ENCODE assay signal across 8 mouse cellular contexts in genomic region chrX:38189552-38190457, GRCm38 (mm10). TPM values are rescaled to one million over a fixed set of nuclear protein-coding genes. Genes with fewer than 3 reads are reported as not detected.
DNase-seq lines count a peak whose midpoint lies in the region; ATAC-seq and TF ChIP-seq lines count a peak whose summit lies in the region.

TSS of gene Zbtb33 (plus strand) at chrX:38189793.

- peak within 1 kb of the TSS; percentile 84 for H3K9ac ChIP-seq in forebrain, embryonic 11.5 days (ENCODE audit: low read length)
- H3K9ac ChIP-seq in heart, embryonic 16.5 days (ENCODE audit: low read length): peak within 1 kb of the TSS; percentile 85
- peak within 1 kb of the TSS; percentile 85 for H3K9ac ChIP-seq in liver, embryonic 14.5 days (replicated peaks)
- peak within 1 kb of the TSS; percentile 60 for H3K9ac ChIP-seq in stomach, embryonic 15.5 days

- peaks cover 17% of the 10 kb centered on the region for H3K36me3 ChIP-seq in E14TG2a.4 (ENCODE audit: insufficient read depth, low read length)
- H3K36me3 ChIP-seq in forebrain, embryonic 11.5 days (ENCODE audit: control insufficient read depth, insufficient read depth, low read length): no peaks in the 10 kb centered on the region
- 0 out of 2 replicates have a peak, but pooled peaks cover 3% of the 10 kb centered on the region for H3K36me3 ChIP-seq in heart, embryonic 16.5 days (ENCODE audit: control insufficient read depth, insufficient read depth)
- no peaks in the 10 kb centered on the region for H3K36me3 ChIP-seq in liver, embryonic 14.5 days (replicated peaks; ENCODE audit: control insufficient read depth, insufficient read depth, low read depth)
- H3K36me3 ChIP-seq in stomach, embryonic 15.5 days: no peaks in the 10 kb centered on the region

- no peak for TF ChIP-seq CTCF in E14TG2a.4 (conservative IDR thresholded peaks at IDR 0.05; ENCODE audit: low read length)
- TF ChIP-seq CTCF in liver, embryonic 14.5 days (IDR thresholded peaks at IDR 0.05; ENCODE audit: low read depth): peak; percentile 88

- H3K9me3 ChIP-seq in E14TG2a.4 (ENCODE audit: low read length): no peaks in the 10 kb centered on the region
- no peaks in the 10 kb centered on the region for H3K9me3 ChIP-seq in forebrain, embryonic 11.5 days (ENCODE audit: control insufficient read depth, low read length)
- H3K9me3 ChIP-seq in heart, embryonic 16.5 days (replicated peaks; ENCODE audit: control insufficient read depth, low read length): no peaks in the 10 kb centered on the region
- H3K9me3 ChIP-seq in liver, embryonic 14.5 days (ENCODE audit: control insufficient read depth, low read length): no peaks in the 10 kb centered on the region
- no peaks in the 10 kb centered on the region for H3K9me3 ChIP-seq in stomach, embryonic 15.5 days

- ATAC-seq in forebrain, embryonic 11.5 days (replicated peaks; ENCODE audit: low FRiP score): peak; percentile 95
- ATAC-seq in heart, embryonic 16.5 days (replicated peaks; ENCODE audit: extremely low read depth, insufficient read depth, low FRiP score): peak; percentile 95
- ATAC-seq in liver, embryonic 14.5 days (ENCODE audit: insufficient read depth): peak; percentile 95
- peak; percentile 96 for ATAC-seq in stomach, embryonic 15.5 days (ENCODE audit: insufficient read depth, low FRiP score, low read depth)

- peak within 1 kb of the TSS; percentile 83 for H3K4me3 ChIP-seq in E14TG2a.4 (replicated peaks; ENCODE audit: low read length)
- H3K4me3 ChIP-seq in forebrain, embryonic 11.5 days (ENCODE audit: low read depth, low read length): peak within 1 kb of the TSS; percentile 59
- H3K4me3 ChIP-seq in heart, embryonic 16.5 days (ENCODE audit: low read length): peak within 1 kb of the TSS; percentile 77
- H3K4me3 ChIP-seq in liver, embryonic 14.5 days (ENCODE audit: insufficient read depth in 1 of 2, low read depth in 2 of 2, low read length in 2 of 2): peak within 1 kb of the TSS; percentile 72 to 81
- H3K4me3 ChIP-seq in stomach, embryonic 15.5 days (replicated peaks): peak within 1 kb of the TSS; percentile 67

- peak within 1 kb of the TSS; percentile 49 for H3K4me2 ChIP-seq in forebrain, embryonic 11.5 days (ENCODE audit: low read depth, low read length, severe bottlenecking)
- H3K4me2 ChIP-seq in heart, embryonic 16.5 days (ENCODE audit: low read depth, low read length): peak within 1 kb of the TSS; percentile 69
- H3K4me2 ChIP-seq in liver, embryonic 14.5 days (ENCODE audit: low read depth): peak within 1 kb of the TSS; percentile 71
- H3K4me2 ChIP-seq in stomach, embryonic 15.5 days: peak within 1 kb of the TSS; percentile 52

- DNase-seq in c-Kit-positive CD71-positive TER-119-negative erythroid progenitor cells, embryonic 14.5 days (ENCODE audit: low read depth): peak; percentile 60
- peak; percentile 92 for DNase-seq in forebrain, embryonic 11.5 days (ENCODE audit: low spot score)
- peak; percentile 84 to 93 for DNase-seq in kidney, postnatal 36 days
- peak; percentile 54 to 62 (median 58) for DNase-seq in liver, embryonic 14.5 days (ENCODE audit: low read depth in 3 of 3, low spot score in 3 of 3)
- DNase-seq in neural tube, embryonic 10.5 days (ENCODE audit: extremely low spot score, low spot score): peak; percentile 79

- H3K27ac ChIP-seq in forebrain, embryonic 11.5 days (ENCODE audit: low read depth, low read length): peak within 1 kb of the TSS; percentile 76
- H3K27ac ChIP-seq in heart, embryonic 16.5 days (ENCODE audit: low read length): peak within 1 kb of the TSS; percentile 91
- no peak within 1 kb of the TSS for H3K27ac ChIP-seq in liver, embryonic 14.5 days
- H3K27ac ChIP-seq in stomach, embryonic 15.5 days: peak within 1 kb of the TSS; percentile 89

- no peaks in the 10 kb centered on the region for H3K27me3 ChIP-seq in E14TG2a.4 (ENCODE audit: insufficient read depth, low read length)
- no peaks in the 10 kb centered on the region for H3K27me3 ChIP-seq in forebrain, embryonic 11.5 days (ENCODE audit: control insufficient read depth, insufficient read depth, low read length)
- H3K27me3 ChIP-seq in heart, embryonic 16.5 days (ENCODE audit: control insufficient read depth, insufficient read depth, low read length): no peaks in the 10 kb centered on the region
- no peaks in the 10 kb centered on the region for H3K27me3 ChIP-seq in liver, embryonic 14.5 days (ENCODE audit: control insufficient read depth, insufficient read depth, low read length)
- H3K27me3 ChIP-seq in stomach, embryonic 15.5 days (replicated peaks): no peaks in the 10 kb centered on the region

- peaks cover 21% of the 10 kb centered on the region for H3K4me1 ChIP-seq in E14TG2a.4 (replicated peaks; ENCODE audit: low read depth, low read length)
- no peaks in the 10 kb centered on the region for H3K4me1 ChIP-seq in forebrain, embryonic 11.5 days (replicated peaks; ENCODE audit: control insufficient read depth, insufficient read depth, low read length)
- H3K4me1 ChIP-seq in heart, embryonic 16.5 days (ENCODE audit: control insufficient read depth, insufficient read depth, low read length): no peaks in the 10 kb centered on the region
- H3K4me1 ChIP-seq in liver, embryonic 14.5 days (replicated peaks; ENCODE audit: control insufficient read depth in 2 of 2, insufficient read depth in 2 of 2, low read length in 1 of 2): no peaks in the 10 kb centered on the region
- H3K4me1 ChIP-seq in stomach, embryonic 15.5 days: no peaks in the 10 kb centered on the region

- WGBS in forebrain, embryonic 11.5 days: 29% methylated on average over 64 of the region's 72 CpGs
- 18% methylated on average over 70 of the region's 72 CpGs for WGBS in heart, embryonic 16.5 days
- 10% methylated on average over 63 of the region's 72 CpGs for WGBS in liver, embryonic 14.5 days (ENCODE audit: insufficient replicate concordance)
- 21% methylated on average over 66 of the region's 72 CpGs for WGBS in stomach, embryonic 15.5 days

- TF ChIP-seq EP300 in liver, embryonic 14.5 days (IDR thresholded peaks at IDR 0.05; ENCODE audit: low read depth): no peak

RNA-seq across cellular contexts. Expression of gene Zbtb33, which starts in this region (rescaled TPM):
- 7.5 and 10.5 TPM in 2 replicates for polyA plus RNA-seq in forebrain, embryonic 11.5 days (2014; fragmentation: Nextera tagmentation; extraction: Ambion mirVana)
- polyA plus RNA-seq in heart, embryonic 16.5 days (2015; fragmentation: Nextera tagmentation; extraction: Ambion mirVana): 2.1 and 2.4 TPM in 2 replicates
- polyA plus RNA-seq in liver, embryonic 14.5 days (2012; rRNA removed): 1.5 and 2.6 TPM in 2 replicates
- 1.2 and 1.3 TPM in 2 replicates for polyA plus RNA-seq in liver, embryonic 14.5 days (2014; fragmentation: Nextera tagmentation; extraction: Ambion mirVana)
- polyA plus RNA-seq in stomach, embryonic 15.5 days (2015; fragmentation: Nextera tagmentation; extraction: Ambion mirVana): 3.6 and 3.9 TPM in 2 replicates
